Mouse (Mus musculus): ENCODE measurements around the gene Entpd3.

DNA sequence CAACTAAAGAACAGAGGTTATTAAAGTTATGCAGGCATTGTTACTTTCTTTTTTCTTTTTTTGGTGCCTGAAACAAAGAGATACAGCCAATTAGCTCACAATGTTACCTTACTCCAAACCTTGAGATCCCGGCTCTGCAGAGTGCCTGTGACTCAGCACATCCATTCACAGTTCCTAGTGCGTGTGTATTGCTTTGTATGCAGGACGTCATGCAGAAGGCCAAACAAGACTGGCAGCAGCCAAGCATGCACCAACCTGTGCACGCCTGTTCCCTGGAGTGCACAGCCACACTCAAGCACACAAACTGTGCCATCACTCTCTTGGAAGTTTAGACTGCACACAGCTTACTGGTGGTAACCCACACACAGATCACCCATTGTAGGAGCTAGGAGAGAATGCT lies 12.3 kb upstream of the Entpd3 start:
- TF ChIP-seq CTCF (IDR thresholded peaks at IDR 0.05; ENCODE audit: insufficient read depth, low read depth, low read length) (no peak), POLR2A (IDR thresholded peaks at IDR 0.05; ENCODE audit: insufficient read depth, low read depth, low read length) (no peak)
